Mouse (Mus musculus): ENCODE results near the gene Ufsp2.

- no peak for TF ChIP-seq EP300 (IDR thresholded peaks at IDR 0.05; ENCODE audit: low read depth in 1 of 2, low read length in 2 of 2)
- TF ChIP-seq CTCF (IDR thresholded peaks at IDR 0.05 in 2 of 3, conservative IDR thresholded peaks at IDR 0.05 in 1 of 3; ENCODE audit: control insufficient read depth in 1 of 3, insufficient read depth in 1 of 3, low read depth in 2 of 3, low read length in 3 of 3, poor library complexity in 1 of 3, severe bottlenecking in 1 of 3): no peak
- TF ChIP-seq POLR2A (IDR thresholded peaks at IDR 0.05; ENCODE audit: control insufficient read depth in 1 of 2, insufficient read depth in 1 of 2, low read depth in 1 of 2, low read length in 2 of 2, poor library complexity in 1 of 2): no peak
- TF ChIP-seq ZC3H11A (IDR thresholded peaks at IDR 0.05; ENCODE audit: low read depth, low read length): no peak
- TF ChIP-seq TAL1 (IDR thresholded peaks at IDR 0.05; ENCODE audit: low read length): no peak
- no peak for TF ChIP-seq RAD21 (IDR thresholded peaks at IDR 0.05; ENCODE audit: low read depth, low read length)
- no peak for TF ChIP-seq CHD1 (IDR thresholded peaks at IDR 0.05; ENCODE audit: low read depth, low read length)
- no peak for TF ChIP-seq MXI1 (IDR thresholded peaks at IDR 0.05; ENCODE audit: low read depth, low read length)
- TF ChIP-seq POLR2AphosphoS2 (IDR thresholded peaks at IDR 0.05; ENCODE audit: low read length): no peak
- no peak for TF ChIP-seq JUND (IDR thresholded peaks at IDR 0.05; ENCODE audit: low read depth, low read length)
- TF ChIP-seq GATA1 (IDR thresholded peaks at IDR 0.05; ENCODE audit: low read depth, low read length): no peak
- TF ChIP-seq TBP (IDR thresholded peaks at IDR 0.05; ENCODE audit: low read depth, low read length): no peak
- no peak for TF ChIP-seq ZMIZ1 (IDR thresholded peaks at IDR 0.05; ENCODE audit: low read depth, low read length)
Observed at GRCm38 (mm10) chr8:45995576-45995975, 20.2 kb downstream of the Ufsp2 start.
